Mouse (Mus musculus): Measurements from ENCODE around the gene Hnf1a. TPM values are rescaled to one million over a fixed set of nuclear protein-coding genes. Genes with fewer than 3 reads are reported as not detected.
"Not testable (repeated sequence)": the region's sequence is repeated elsewhere in the genome, so short reads cannot be mapped to it uniquely, and the experiment has no call there.

The Hnf1a gene
- polyA plus RNA-seq, 1 experiment = not detected

DNA sequence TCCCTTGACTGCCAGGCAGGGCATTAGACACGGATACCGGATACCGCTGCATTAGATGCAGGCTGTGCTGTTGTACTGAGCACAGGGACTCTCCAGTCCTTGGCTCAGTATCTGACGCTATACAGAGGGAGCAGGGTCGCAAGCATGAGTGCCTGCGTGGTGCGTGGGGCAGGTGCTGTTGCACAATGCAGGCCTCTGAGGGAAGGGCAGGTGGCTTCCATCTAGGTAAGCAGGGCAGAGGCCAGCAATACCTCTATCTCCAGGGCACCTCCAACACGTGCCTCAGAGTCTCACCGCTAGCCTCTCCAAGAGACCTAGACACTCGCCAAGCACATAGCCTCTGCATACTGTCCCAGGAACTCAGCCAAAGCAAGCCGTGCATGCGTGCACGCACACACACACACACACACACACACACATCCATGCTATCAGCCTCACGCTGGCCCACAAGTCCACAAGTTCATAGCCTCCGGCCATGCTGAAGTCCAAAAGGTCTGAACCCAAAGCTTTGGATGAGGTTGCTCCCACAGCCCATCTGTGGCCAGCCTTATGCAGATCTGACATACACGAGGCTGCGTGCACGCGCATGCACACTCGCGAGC lies 19.5 kb downstream of the Hnf1a start:
- TF ChIP-seq POLR2A (IDR thresholded peaks at IDR 0.05; ENCODE audit: borderline replicate concordance, extremely low read depth, low read depth, low read length) = no peak
- no peak for TF ChIP-seq CTCF (IDR thresholded peaks at IDR 0.05; ENCODE audit: insufficient read depth, low read length)
- WGBS = 79% methylated on average over 21 of the region's 21 CpGs
- Histone ChIP-seq H3K4me3 (replicated peaks; ENCODE audit: extremely low read depth, low read depth, low read length) (no peak overlapping the region), H3K4me1 (ENCODE audit: control insufficient read depth, insufficient read depth, low read length) (no peaks in the 10 kb centered on the region)
- no peak for DNase-seq

DNA sequence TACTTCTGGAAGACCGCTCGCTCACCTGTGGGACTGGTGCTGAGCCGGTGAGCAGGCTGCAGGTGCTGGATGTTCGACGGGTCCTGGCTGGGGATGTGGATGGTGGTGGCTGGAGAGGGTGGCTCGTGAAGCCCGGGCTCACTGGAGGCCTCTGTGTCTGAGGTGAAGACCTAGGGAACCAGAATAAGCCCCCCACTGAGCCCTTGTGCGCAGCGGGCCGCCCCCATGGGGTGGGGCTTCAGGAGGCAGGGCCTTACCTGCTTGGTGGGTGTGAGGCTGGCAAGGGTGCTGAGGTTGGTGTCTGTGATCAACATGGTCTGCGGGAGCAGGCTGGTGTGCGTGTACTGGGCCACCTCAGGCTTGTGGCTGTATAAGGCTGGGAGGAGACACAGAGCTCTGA lies 20.2 kb downstream of the Hnf1a start:
- WGBS = 75% methylated on average over 12 of the region's 12 CpGs
- no peak overlapping the region for H3K4me3 ChIP-seq (replicated peaks; ENCODE audit: extremely low read depth, low read depth, low read length)
- H3K4me1 ChIP-seq (ENCODE audit: control insufficient read depth, insufficient read depth, low read length) = no peaks in the 10 kb centered on the region
- TF ChIP-seq POLR2A (IDR thresholded peaks at IDR 0.05; ENCODE audit: borderline replicate concordance, extremely low read depth, low read depth, low read length) (no peak), CTCF (IDR thresholded peaks at IDR 0.05; ENCODE audit: insufficient read depth, low read length) (no peak)
- DNase-seq = no peak

DNA sequence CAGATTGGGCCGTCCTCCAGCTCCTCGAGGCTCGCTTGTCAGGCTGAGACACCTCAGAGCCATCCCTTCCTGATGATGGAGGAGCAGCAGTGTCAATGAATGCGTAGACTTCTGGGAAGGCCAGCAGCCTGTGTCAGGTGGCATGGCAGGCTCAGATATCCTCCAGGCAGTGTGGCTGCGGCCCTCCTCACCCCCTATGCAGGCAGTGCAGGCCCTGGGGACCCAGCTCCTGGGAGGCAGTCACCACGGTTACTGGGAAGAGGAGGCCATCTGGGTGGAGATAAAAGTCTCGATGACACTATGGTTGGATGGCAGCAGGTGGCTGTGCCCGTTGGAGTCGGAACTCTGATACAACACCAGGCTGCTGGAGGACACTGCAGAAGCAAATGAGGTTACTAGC lies 21.1 kb downstream of the Hnf1a start:
- H3K4me3 ChIP-seq (replicated peaks; ENCODE audit: extremely low read depth, low read depth, low read length) = no peak overlapping the region
- no peaks in the 10 kb centered on the region for H3K4me1 ChIP-seq (ENCODE audit: control insufficient read depth, insufficient read depth, low read length)
- 90% methylated on average over 9 of the region's 9 CpGs for WGBS
- no peak for TF ChIP-seq POLR2A (IDR thresholded peaks at IDR 0.05; ENCODE audit: borderline replicate concordance, extremely low read depth, low read depth, low read length)
- no peak for TF ChIP-seq CTCF (IDR thresholded peaks at IDR 0.05; ENCODE audit: insufficient read depth, low read length)
- DNase-seq = no peak

DNA sequence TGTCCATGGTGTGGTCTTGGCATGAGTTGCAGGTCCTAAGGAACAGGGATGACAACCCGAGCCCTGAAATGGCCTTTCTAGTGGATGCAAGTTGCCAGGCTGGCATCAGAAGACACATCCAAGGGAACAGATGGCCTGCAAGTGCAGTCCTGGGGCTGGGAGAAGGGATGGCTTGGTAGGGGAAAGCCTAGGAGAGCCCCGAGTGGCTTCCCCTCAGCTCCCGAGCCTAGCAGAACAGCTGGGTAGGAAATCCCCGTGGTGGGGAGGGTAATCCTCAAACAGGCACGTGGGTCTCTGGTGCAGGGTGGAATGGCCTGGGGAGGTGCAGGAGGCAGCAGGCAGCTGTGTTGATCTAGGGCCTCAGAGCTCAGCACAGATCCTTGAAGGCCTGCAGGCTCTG lies 21.6 kb downstream of the Hnf1a start:
- TF ChIP-seq POLR2A (IDR thresholded peaks at IDR 0.05; ENCODE audit: borderline replicate concordance, extremely low read depth, low read depth, low read length) (no peak), CTCF (IDR thresholded peaks at IDR 0.05; ENCODE audit: insufficient read depth, low read length) (no peak)
- H3K4me3 ChIP-seq (replicated peaks; ENCODE audit: extremely low read depth, low read depth, low read length) = no peak overlapping the region
- no peak for DNase-seq
- 47% methylated on average over 5 of the region's 5 CpGs for WGBS
- H3K4me1 ChIP-seq (ENCODE audit: control insufficient read depth, insufficient read depth, low read length) = no peaks in the 10 kb centered on the region

DNA sequence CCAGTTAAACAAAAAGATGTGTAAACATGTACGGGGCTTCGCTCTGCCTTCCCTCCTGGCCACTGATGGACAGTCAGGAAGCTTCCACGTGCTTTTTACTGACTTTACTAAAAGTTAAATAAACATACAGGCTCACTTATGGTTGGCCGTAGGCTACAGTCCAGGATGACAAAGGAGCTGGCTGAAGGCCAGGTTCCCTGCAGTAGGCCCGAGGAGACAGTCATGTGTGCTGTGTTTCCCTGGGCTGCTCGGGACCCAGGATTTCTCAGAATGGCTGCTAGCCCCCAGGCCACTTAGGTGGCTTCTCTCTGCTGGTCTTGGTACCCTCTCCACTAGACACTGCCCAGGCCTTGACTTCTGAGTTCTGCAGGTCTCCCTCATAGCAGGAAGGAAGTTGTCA lies 22.0 kb downstream of the Hnf1a start:
- no peak for DNase-seq
- no peak overlapping the region for H3K4me3 ChIP-seq (replicated peaks; ENCODE audit: extremely low read depth, low read depth, low read length)
- no peaks in the 10 kb centered on the region for H3K4me1 ChIP-seq (ENCODE audit: control insufficient read depth, insufficient read depth, low read length)
- TF ChIP-seq POLR2A (IDR thresholded peaks at IDR 0.05; ENCODE audit: borderline replicate concordance, extremely low read depth, low read depth, low read length) (no peak), CTCF (IDR thresholded peaks at IDR 0.05; ENCODE audit: insufficient read depth, low read length) (no peak)
- 19% methylated on average over 6 of the region's 6 CpGs for WGBS

DNA sequence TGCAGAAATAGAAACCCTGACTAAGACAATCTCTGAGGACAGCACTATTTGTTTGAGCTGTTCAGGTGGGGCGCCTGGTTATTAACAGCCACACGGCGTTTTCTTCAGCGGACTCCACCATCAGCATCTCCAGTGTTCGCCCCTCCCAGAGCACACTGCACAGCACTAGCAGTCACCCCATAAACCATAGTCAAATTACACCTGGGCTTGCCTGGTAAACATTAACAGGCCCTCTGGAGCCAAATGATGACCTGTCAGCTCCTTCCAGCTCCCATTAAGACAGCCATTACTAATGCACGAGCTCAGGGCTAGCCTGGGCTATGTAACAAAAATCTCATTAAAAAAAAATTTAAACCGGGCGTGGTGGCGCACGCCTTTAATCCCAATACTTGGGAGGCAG lies 25.8 kb downstream of the Hnf1a start:
- 98% methylated on average over 10 of the region's 10 CpGs for WGBS
- no peak for TF ChIP-seq CTCF (IDR thresholded peaks at IDR 0.05; ENCODE audit: insufficient read depth, low read length)
- TF ChIP-seq POLR2A (IDR thresholded peaks at IDR 0.05; ENCODE audit: borderline replicate concordance, extremely low read depth, low read depth, low read length) = no peak
- Histone ChIP-seq H3K4me3 (replicated peaks; ENCODE audit: extremely low read depth, low read depth, low read length) (no peak overlapping the region), H3K4me1 (ENCODE audit: control insufficient read depth, insufficient read depth, low read length) (no peaks in the 10 kb centered on the region)
- no peak for DNase-seq

DNA sequence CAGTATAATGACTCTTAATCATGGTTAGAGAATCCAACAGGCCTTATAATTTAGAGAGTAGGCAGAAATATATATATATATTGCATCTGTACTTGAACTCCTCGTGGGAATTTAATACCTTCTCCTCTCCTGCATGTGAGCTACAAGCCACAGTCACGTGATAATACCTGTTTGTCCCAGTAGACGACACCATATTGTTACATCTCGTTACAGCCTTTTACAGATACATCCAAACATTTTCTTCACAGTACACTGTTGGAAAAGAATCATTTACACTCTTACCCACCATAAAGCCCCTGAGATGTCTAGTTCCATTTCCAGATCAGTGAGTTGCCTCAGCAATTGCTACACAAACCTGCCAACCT lies 28.1 kb downstream of the Hnf1a start:
- 38% methylated on average over 4 of the region's 4 CpGs for WGBS
- peak overlapping the region; percentile 77 for H3K4me3 ChIP-seq (replicated peaks; ENCODE audit: extremely low read depth, low read depth, low read length)
- TF ChIP-seq POLR2A (IDR thresholded peaks at IDR 0.05; ENCODE audit: borderline replicate concordance, extremely low read depth, low read depth, low read length) (no peak), CTCF (IDR thresholded peaks at IDR 0.05; ENCODE audit: insufficient read depth, low read length) (no peak)
- DNase-seq = no peak
- no peaks in the 10 kb centered on the region for H3K4me1 ChIP-seq (ENCODE audit: control insufficient read depth, insufficient read depth, low read length)

DNA sequence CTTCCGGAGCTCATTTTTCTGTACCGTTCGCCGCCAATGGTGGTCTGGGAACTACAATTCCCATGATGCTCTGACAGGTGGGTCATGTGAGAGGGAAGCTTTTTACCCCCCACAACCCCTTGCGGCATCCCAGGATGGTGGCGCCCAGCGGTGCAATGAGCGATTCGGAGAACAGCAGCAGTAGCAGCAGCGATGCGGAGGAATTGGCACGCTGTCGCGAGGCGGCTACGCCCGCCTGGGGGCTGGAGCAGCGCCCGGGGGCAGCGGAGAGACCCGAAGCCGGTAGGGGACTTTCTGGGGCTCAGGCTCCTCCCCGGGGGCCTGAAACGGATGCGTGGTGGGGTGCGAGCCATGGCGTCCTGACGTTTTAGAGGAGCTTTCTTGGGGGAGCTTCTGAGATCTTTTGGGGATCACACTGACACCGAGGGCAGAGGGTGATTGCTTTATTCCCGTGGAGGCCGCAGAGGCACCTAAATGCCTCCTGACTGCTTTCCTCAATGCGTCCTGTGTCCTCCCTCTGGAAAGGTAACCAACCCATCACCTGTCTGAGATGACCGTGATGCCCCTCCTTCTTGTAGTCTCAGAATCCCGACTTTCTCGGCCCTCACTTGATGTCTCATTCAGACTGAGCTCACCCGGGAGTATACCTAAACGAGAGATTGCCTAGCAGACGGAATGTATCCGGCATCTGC lies 28.7 kb downstream of the Hnf1a start, which contains the start of gene 2210016L21Rik:
2210016L21Rik (plus strand) TSS at position 85 of the 692 bp plus-strand sequence.
- TF ChIP-seq POLR2A (IDR thresholded peaks at IDR 0.05; ENCODE audit: borderline replicate concordance, extremely low read depth, low read depth, low read length) (peak; percentile 85; the same call in 1 of the 2 replicates), CTCF (IDR thresholded peaks at IDR 0.05; ENCODE audit: insufficient read depth, low read length) (no peak)
- peak; percentile 76 for DNase-seq
- 1% methylated on average over 39 of the region's 39 CpGs for WGBS
- no peaks in the 10 kb centered on the region for H3K4me1 ChIP-seq (ENCODE audit: control insufficient read depth, insufficient read depth, low read length)
- H3K4me3 ChIP-seq (replicated peaks; ENCODE audit: extremely low read depth, low read depth, low read length) = peak within 1 kb of the TSS; percentile 77

DNA sequence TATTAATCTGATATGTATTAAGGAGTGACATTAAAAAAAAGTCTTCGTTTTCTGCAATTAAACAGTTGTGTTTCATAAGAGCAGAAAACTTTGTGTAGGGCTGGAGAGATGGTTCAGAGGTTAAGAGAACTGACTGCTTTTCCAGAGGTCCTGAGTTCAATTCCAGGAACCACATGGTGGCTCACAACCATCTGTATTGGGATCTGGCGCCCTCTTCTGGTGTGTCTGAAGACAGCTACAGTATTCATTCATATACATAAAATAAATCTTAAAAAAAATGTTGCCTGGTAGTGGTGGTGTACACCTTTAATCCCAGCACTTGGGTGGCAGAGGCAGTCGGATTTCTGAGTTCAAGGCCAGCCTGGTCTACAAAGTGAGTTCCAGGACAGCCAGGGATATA lies 29.8 kb downstream of the Hnf1a start:
- not testable (repeated sequence) for H3K4me1 ChIP-seq (ENCODE audit: control insufficient read depth, insufficient read depth, low read length); H3K4me3 ChIP-seq (replicated peaks; ENCODE audit: extremely low read depth, low read depth, low read length); DNase-seq
- 46% methylated on average over 3 of the region's 3 CpGs for WGBS

DNA sequence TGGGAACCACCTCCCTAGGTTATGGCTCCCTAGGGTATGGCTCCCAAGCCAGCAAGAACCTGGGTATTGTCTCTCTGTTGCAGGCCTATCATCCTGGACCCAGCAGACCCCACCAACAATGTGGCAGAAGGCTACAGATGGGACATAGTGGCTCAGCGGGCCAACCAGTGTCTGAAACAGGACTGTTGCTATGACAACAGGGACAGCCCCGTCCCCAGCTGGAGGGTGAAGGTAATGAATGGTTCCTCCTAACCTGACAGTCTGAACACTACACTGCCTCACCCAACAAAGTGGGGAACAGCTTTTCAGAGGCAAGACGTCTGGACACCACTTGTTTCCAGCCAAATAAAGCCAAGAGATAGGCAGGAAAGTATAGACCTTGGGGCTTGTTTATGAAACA lies 35.1 kb downstream of the Hnf1a start:
- H3K4me1 ChIP-seq (ENCODE audit: control insufficient read depth, insufficient read depth, low read length) = no peaks in the 10 kb centered on the region
- TF ChIP-seq CTCF (IDR thresholded peaks at IDR 0.05; ENCODE audit: insufficient read depth, low read length) = no peak
- no peak for TF ChIP-seq POLR2A (IDR thresholded peaks at IDR 0.05; ENCODE audit: borderline replicate concordance, extremely low read depth, low read depth, low read length)
- 36% methylated on average over 3 of the region's 3 CpGs for WGBS
- no peak overlapping the region for H3K4me3 ChIP-seq (replicated peaks; ENCODE audit: extremely low read depth, low read depth, low read length)
- DNase-seq = no peak

Data from lung, adult 2 months (tissue).